In the genomic region with DNA sequence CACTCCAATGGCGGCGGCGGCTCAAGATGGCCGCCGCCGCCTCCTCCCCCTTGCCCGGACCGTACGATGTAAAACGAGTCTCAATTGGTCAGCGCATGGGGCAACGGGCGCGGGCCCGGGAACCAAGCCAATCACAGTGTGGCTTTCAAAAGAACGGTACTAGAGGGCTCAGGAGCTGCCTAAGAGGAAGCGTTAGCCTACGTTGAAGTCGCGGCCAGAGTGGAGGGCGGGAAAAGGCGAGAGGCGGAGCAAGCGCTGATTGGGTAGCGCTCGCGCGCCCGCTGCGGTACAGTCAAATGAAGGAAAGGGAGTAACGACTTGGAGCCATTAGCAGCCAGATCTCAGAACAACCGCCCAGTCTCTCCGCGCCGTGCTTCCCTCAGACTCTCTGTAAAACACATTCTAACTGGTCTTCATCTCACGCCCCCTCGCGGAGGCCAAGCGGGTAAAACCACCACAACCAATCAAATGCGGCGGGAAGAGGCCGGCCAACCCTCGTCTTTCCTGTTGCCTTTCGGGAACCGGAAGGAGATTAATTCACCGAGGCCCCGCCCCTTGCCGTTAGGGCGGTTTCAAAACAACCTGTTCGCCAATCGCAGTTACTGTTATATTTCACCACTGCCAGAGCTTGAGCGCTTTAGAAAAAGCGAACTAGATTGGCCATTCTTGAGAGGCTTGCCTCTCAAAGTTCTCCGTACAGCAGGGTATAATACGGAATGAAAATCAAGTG, we compare ENCODE assay signal across 8 mouse cellular contexts. TPM values are rescaled to one million over a fixed set of nuclear protein-coding genes. Genes with fewer than 3 reads are reported as not detected.
DNase-seq lines count a peak whose midpoint lies in the region; ATAC-seq lines count a peak whose summit lies in the region.

A gene (minus strand): TSS at position 20 of the 730 bp plus-strand sequence.

- peaks cover 9% of the 10 kb centered on the region for H3K4me1 ChIP-seq in hindbrain, embryonic 11.5 days (replicated peaks; ENCODE audit: control insufficient read depth, insufficient read depth, low read length)

- H3K27me3 ChIP-seq in hindbrain, embryonic 11.5 days (ENCODE audit: control insufficient read depth, insufficient read depth, low read length), result no peaks in the 10 kb centered on the region

- peak within 1 kb of the TSS; percentile 98 for H3K9ac ChIP-seq in hindbrain, embryonic 11.5 days (ENCODE audit: low read depth, low read length)

- peak; percentile 99 for DNase-seq in Muller cell, postnatal 12 days (ENCODE audit: inconsistent ontology term)
- peak; percentile 100 for DNase-seq in cerebellum, adult 9-11 months
- DNase-seq in frontal cortex, adult 2 months (ENCODE audit: extremely low spot score in 1 of 2, low spot score in 1 of 2), result peak; percentile 100
- DNase-seq in hindbrain, embryonic 11.5 days (ENCODE audit: low spot score), result peak; percentile 98
- DNase-seq in layer of hippocampus, postnatal 10 days (ENCODE audit: low spot score in 2 of 2), result peak; percentile 100
- DNase-seq in lung, postnatal 10 days, result peak; percentile 99
- DNase-seq in ovary, postnatal 36 days (ENCODE audit: low spot score), result peak; percentile 98
- DNase-seq in thymus, postnatal 25 days, result peak; percentile 100

- no peaks in the 10 kb centered on the region for H3K9me3 ChIP-seq in hindbrain, embryonic 11.5 days (ENCODE audit: control insufficient read depth, low read length)

- peak within 1 kb of the TSS; percentile 80 for H3K4me2 ChIP-seq in hindbrain, embryonic 11.5 days (replicated peaks; ENCODE audit: low read depth, low read length)

- peak within 1 kb of the TSS; percentile 96 for H3K27ac ChIP-seq in hindbrain, embryonic 11.5 days (ENCODE audit: low read depth, low read length)

- H3K36me3 ChIP-seq in hindbrain, embryonic 11.5 days (ENCODE audit: control insufficient read depth, insufficient read depth, low read length), result peaks cover 3% of the 10 kb centered on the region; the same call in 1 of the 2 replicates

- peak; percentile 94 for ATAC-seq in hindbrain, embryonic 11.5 days (ENCODE audit: low FRiP score)

- H3K4me3 ChIP-seq in hindbrain, embryonic 11.5 days (ENCODE audit: low read depth, low read length), result peak within 1 kb of the TSS; percentile 99

- WGBS in hindbrain, embryonic 11.5 days, result under 1% methylated on average over 55 of the region's 55 CpGs

RNA-seq across cellular contexts. Expression of the gene that starts here (rescaled TPM):
- 47.2 and 47.7 TPM in 2 replicates for polyA plus RNA-seq in frontal cortex, adult 2 months (2012; rRNA removed)
- 68.1 and 70.1 TPM in 2 replicates for polyA plus RNA-seq in hindbrain, embryonic 11.5 days (2014; fragmentation: Nextera tagmentation; extraction: Ambion mirVana)
- total RNA-seq in layer of hippocampus, postnatal 10 days (2021), result 100 to 1,000 TPM; 122 to 129 TPM

Comparison
In these comparisons a context has a peak if more than half of its experiments do, and no peak if none do; other contexts are left out.
1. Peak in every context shown above with its lines: DNase-seq, ATAC-seq, H3K4me3 ChIP-seq and H3K27ac ChIP-seq.